Mouse (Mus musculus) midbrain, embryonic 15.5 days (tissue): ENCODE results near the gene Get4. TPM values are rescaled to one million over a fixed set of nuclear protein-coding genes. Genes with fewer than 3 reads are reported as not detected.

Source experiments
- ATAC-seq: fragments of 200-750 bp; cut with Nextera tagmentation; replicated peaks from 2 replicates; pipeline ENCODE4 v1.8.0; 2017; ENCODE audit warnings: moderate TSS enrichment
- H3K27ac ChIP-seq: fragments of 300-500 bp; sonication (generic); 2 replicates; pipeline ENCODE4 v1.5.1; 2015; ENCODE audit warnings: mild to moderate bottlenecking, inconsistent platforms
- H3K27me3 ChIP-seq: fragments of 300-500 bp; sonication (generic); replicated peaks from 2 replicates; pipeline ENCODE4 v1.6.1; 2015; ENCODE audit warnings: inconsistent platforms
- H3K36me3 ChIP-seq: fragments of 300-500 bp; sonication (generic); replicated peaks from 2 replicates; pipeline ENCODE4 v1.6.1; 2015; ENCODE audit warnings: inconsistent platforms
- H3K4me1 ChIP-seq: fragments of 300-500 bp; sonication (generic); 2 replicates; pipeline ENCODE4 v1.6.1; 2015; ENCODE audit warnings: inconsistent platforms
- H3K4me2 ChIP-seq: fragments of 300-500 bp; sonication (generic); 2 replicates; pipeline ENCODE4 v1.6.1; 2015; ENCODE audit warnings: inconsistent platforms, mild to moderate bottlenecking, moderate library complexity
- H3K4me3 ChIP-seq: fragments of 300-500 bp; sonication (generic); 2 replicates; pipeline ENCODE4 v1.5.1; 2015; ENCODE audit warnings: mild to moderate bottlenecking, inconsistent platforms
- H3K9ac ChIP-seq: fragments of 300-500 bp; sonication (generic); 2 replicates; pipeline ENCODE4 v1.6.1; 2015; ENCODE audit warnings: mild to moderate bottlenecking, inconsistent platforms
- H3K9me3 ChIP-seq: fragments of 300-500 bp; sonication (generic); 2 replicates; pipeline ENCODE4 v1.6.1; 2016; ENCODE audit warnings: inconsistent platforms
- WGBS: fragments of 180-500 bp; shearing (Covaris S2); methylation state at CpG from one replicate; pipeline ENCODE4 v1.1.7; 2015; ENCODE audit warnings: mixed read lengths; 5-methylcytosine and 5-hydroxymethylcytosine counted together
- polyA plus RNA-seq: library from polyadenylated mRNA; unstranded; fragments of >200 nt; fragmentation: Nextera tagmentation; extraction: Ambion mirVana; gene quantifications from 2 replicates; pipeline ENCODE4 v1.2.1, GENCODE M21; 2015

Gene Get4
- polyA plus RNA-seq, 1 experiment from 2014 or later = 119 TPM

- Histone ChIP-seq H3K36me3 (peaks cover 41% of the 10 kb centered on the region; the same call in 1 of the 2 replicates), H3K4me1 (no peaks in the 10 kb centered on the region), H3K9ac (no peak overlapping the region), H3K4me2 (no peak overlapping the region), H3K27ac (no peak overlapping the region), H3K9me3 (no peaks in the 10 kb centered on the region), H3K27me3 (no peaks in the 10 kb centered on the region), H3K4me3 (no peak overlapping the region)
- 81% methylated on average over 4 of the region's 4 CpGs for WGBS
- ATAC-seq = no peak
These were observed 32.1 kb upstream of the Get4 start for GRCm38 (mm10) chr5:139220006-139220515.

GRCm38 (mm10) chr5:139220610-139221009, 31.5 kb upstream of the Get4 start:
- Histone ChIP-seq H3K36me3 (peaks cover 38% of the 10 kb centered on the region; the same call in 1 of the 2 replicates), H3K9me3 (no peaks in the 10 kb centered on the region), H3K4me3 (no peak overlapping the region), H3K27ac (no peak overlapping the region), H3K9ac (no peak overlapping the region), H3K27me3 (no peaks in the 10 kb centered on the region), H3K4me2 (no peak overlapping the region), H3K4me1 (no peaks in the 10 kb centered on the region)
- WGBS = 89% methylated on average over 4 of the region's 4 CpGs
- ATAC-seq = no peak

- ATAC-seq = no peak
- no peak overlapping the region for H3K9ac ChIP-seq
- 98% methylated on average over 10 of the region's 10 CpGs for WGBS
These were observed 28.8 kb upstream of the Get4 start for GRCm38 (mm10) chr5:139223331-139223730.

GRCm38 (mm10) chr5:139227236-139227635, 24.9 kb upstream of the Get4 start:
- Histone ChIP-seq H3K27me3 (no peaks in the 10 kb centered on the region), H3K4me3 (no peak overlapping the region), H3K4me2 (no peak overlapping the region), H3K27ac (no peak overlapping the region), H3K4me1 (no peaks in the 10 kb centered on the region), H3K36me3 (peaks cover 62% of the 10 kb centered on the region), H3K9me3 (no peaks in the 10 kb centered on the region), H3K9ac (no peak overlapping the region)
- 95% methylated on average over 4 of the region's 4 CpGs for WGBS
- no peak for ATAC-seq

More at GRCm38 (mm10) chr5:139223331-139223730, 28.8 kb upstream of the Get4 start:
- H3K27ac ChIP-seq = no peak overlapping the region
- no peaks in the 10 kb centered on the region for H3K27me3 ChIP-seq
- H3K4me1 ChIP-seq = no peaks in the 10 kb centered on the region
- peaks cover 58% of the 10 kb centered on the region for H3K36me3 ChIP-seq
- no peak overlapping the region for H3K4me3 ChIP-seq
- H3K4me2 ChIP-seq = no peak overlapping the region
- H3K9me3 ChIP-seq = no peaks in the 10 kb centered on the region

GRCm38 (mm10) chr5:139227645-139228044, 24.5 kb upstream of the Get4 start:
- 97% methylated on average over 2 of the region's 2 CpGs for WGBS
- H3K9me3 ChIP-seq = no peaks in the 10 kb centered on the region
- no peak overlapping the region for H3K27ac ChIP-seq
- H3K4me3 ChIP-seq = no peak overlapping the region
- no peaks in the 10 kb centered on the region for H3K27me3 ChIP-seq
- no peaks in the 10 kb centered on the region for H3K4me1 ChIP-seq
- H3K4me2 ChIP-seq = no peak overlapping the region
- no peak for ATAC-seq
- peaks cover 62% of the 10 kb centered on the region for H3K36me3 ChIP-seq
- no peak overlapping the region for H3K9ac ChIP-seq

- Histone ChIP-seq H3K36me3 (peaks cover 62% of the 10 kb centered on the region), H3K9me3 (no peaks in the 10 kb centered on the region), H3K27ac (no peak overlapping the region), H3K27me3 (no peaks in the 10 kb centered on the region), H3K4me3 (no peak overlapping the region), H3K9ac (no peak overlapping the region), H3K4me2 (no peak overlapping the region), H3K4me1 (no peaks in the 10 kb centered on the region)
- 96% methylated on average over 3 of the region's 3 CpGs for WGBS
- ATAC-seq = no peak
These were observed 23.8 kb upstream of the Get4 start for GRCm38 (mm10) chr5:139228318-139228717.

GRCm38 (mm10) chr5:139229716-139230115, 22.4 kb upstream of the Get4 start:
- Histone ChIP-seq H3K27me3 (no peaks in the 10 kb centered on the region), H3K36me3 (peaks cover 54% of the 10 kb centered on the region), H3K4me2 (no peak overlapping the region), H3K4me1 (no peaks in the 10 kb centered on the region), H3K9ac (no peak overlapping the region), H3K4me3 (no peak overlapping the region), H3K27ac (no peak overlapping the region), H3K9me3 (no peaks in the 10 kb centered on the region)
- ATAC-seq = no peak
- WGBS = 93% methylated on average over 3 of the region's 3 CpGs

GRCm38 (mm10) chr5:139232083-139232482, 20.0 kb upstream of the Get4 start:
- peaks cover 57% of the 10 kb centered on the region for H3K36me3 ChIP-seq
- H3K4me1 ChIP-seq = no peaks in the 10 kb centered on the region
- no peak for ATAC-seq
- H3K27me3 ChIP-seq = no peaks in the 10 kb centered on the region
- H3K4me2 ChIP-seq = no peak overlapping the region
- 77% methylated on average over 3 of the region's 3 CpGs for WGBS
- no peak overlapping the region for H3K9ac ChIP-seq
- no peak overlapping the region for H3K4me3 ChIP-seq
- no peaks in the 10 kb centered on the region for H3K9me3 ChIP-seq
- no peak overlapping the region for H3K27ac ChIP-seq

GRCm38 (mm10) chr5:139234423-139234822, 17.7 kb upstream of the Get4 start:
- Histone ChIP-seq H3K4me1 (no peaks in the 10 kb centered on the region), H3K36me3 (peaks cover 57% of the 10 kb centered on the region), H3K9me3 (no peaks in the 10 kb centered on the region), H3K27me3 (no peaks in the 10 kb centered on the region), H3K4me2 (no peak overlapping the region), H3K4me3 (no peak overlapping the region), H3K9ac (no peak overlapping the region), H3K27ac (no peak overlapping the region)
- no peak for ATAC-seq
- WGBS = 95% methylated on average over 4 of the region's 4 CpGs

- Histone ChIP-seq H3K36me3 (peaks cover 56% of the 10 kb centered on the region), H3K4me3 (no peak overlapping the region), H3K27ac (no peak overlapping the region), H3K9ac (no peak overlapping the region), H3K9me3 (no peaks in the 10 kb centered on the region), H3K4me2 (no peak overlapping the region), H3K27me3 (no peaks in the 10 kb centered on the region), H3K4me1 (no peaks in the 10 kb centered on the region)
- no peak for ATAC-seq
- WGBS = 92% methylated on average over 4 of the region's 4 CpGs
These were observed 14.7 kb upstream of the Get4 start for GRCm38 (mm10) chr5:139237436-139237835.

- H3K9me3 ChIP-seq = no peaks in the 10 kb centered on the region
- no peak overlapping the region for H3K4me2 ChIP-seq
- H3K9ac ChIP-seq = no peak overlapping the region
- H3K4me3 ChIP-seq = no peak overlapping the region
- WGBS = 93% methylated on average over 15 of the region's 15 CpGs
- peaks cover 60% of the 10 kb centered on the region for H3K36me3 ChIP-seq
- no peak for ATAC-seq
- H3K4me1 ChIP-seq = no peaks in the 10 kb centered on the region
- H3K27ac ChIP-seq = no peak overlapping the region
- no peaks in the 10 kb centered on the region for H3K27me3 ChIP-seq
These were observed 10.9 kb upstream of the Get4 start for GRCm38 (mm10) chr5:139241022-139241761.

GRCm38 (mm10) chr5:139243384-139243783, 8.7 kb upstream of the Get4 start:
- Histone ChIP-seq H3K9me3 (no peaks in the 10 kb centered on the region), H3K27me3 (no peaks in the 10 kb centered on the region), H3K4me2 (no peak overlapping the region), H3K9ac (no peak overlapping the region), H3K27ac (no peak overlapping the region), H3K36me3 (peaks cover 60% of the 10 kb centered on the region), H3K4me3 (no peak overlapping the region), H3K4me1 (no peaks in the 10 kb centered on the region)
- ATAC-seq = no peak
- 79% methylated on average over 1 of the region's 1 CpGs for WGBS

GRCm38 (mm10) chr5:139247767-139248166, 4.4 kb upstream of the Get4 start:
- H3K27ac ChIP-seq = no peak overlapping the region
- no peaks in the 10 kb centered on the region for H3K9me3 ChIP-seq
- 0 out of 2 replicates have a peak, but pooled peaks cover 4% of the 10 kb centered on the region for H3K4me1 ChIP-seq
- WGBS = 93% methylated on average over 3 of the region's 3 CpGs
- no peak for ATAC-seq
- H3K27me3 ChIP-seq = no peaks in the 10 kb centered on the region
- no peak overlapping the region for H3K4me3 ChIP-seq
- peaks cover 47% of the 10 kb centered on the region for H3K36me3 ChIP-seq
- no peak overlapping the region for H3K9ac ChIP-seq
- H3K4me2 ChIP-seq = no peak overlapping the region
